Mouse (Mus musculus): ENCODE data around the gene Polrmt.

DNA sequence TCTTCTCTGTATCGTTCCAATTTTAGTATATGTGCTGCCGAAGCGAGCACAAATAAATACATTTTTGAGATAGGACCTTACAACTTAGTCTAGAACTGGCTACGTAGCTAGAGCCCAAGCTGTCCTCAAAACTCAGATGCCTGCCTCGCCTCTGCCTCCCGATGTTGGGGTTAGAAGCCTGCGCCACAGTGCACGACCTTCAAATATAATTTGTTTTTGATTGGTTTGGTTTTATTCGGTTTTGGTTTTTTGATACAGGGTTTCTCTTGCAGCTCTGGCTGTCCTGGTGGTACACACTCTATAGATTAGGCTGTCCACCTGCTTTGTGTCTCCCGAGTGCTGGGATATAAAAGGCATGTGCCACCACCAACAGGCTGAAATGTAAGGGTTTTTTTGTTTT, 42.8 kb downstream of the Polrmt start:
- TF ChIP-seq CTCF (IDR thresholded peaks at IDR 0.05; ENCODE audit: low read depth, low read length) (no peak), TAL1 (conservative IDR thresholded peaks at IDR 0.05; ENCODE audit: low read depth, low read length) (no peak), GATA1 (IDR thresholded peaks at IDR 0.05; ENCODE audit: borderline replicate concordance, low read length) (no peak)
